15 mouse cellular contexts compared by ENCODE assay signal in genomic region chr11:80312049-80312448, GRCm38 (mm10). TPM values are rescaled to one million over a fixed set of nuclear protein-coding genes. Genes with fewer than 3 reads are reported as not detected.
DNase-seq lines count a peak whose midpoint lies in the region; ATAC-seq lines count a peak whose summit lies in the region.
"Had no signal": no experiment of that assay in that cellular context is flagged by ENCODE, and none has a peak within 500 bp of the region (broad histone marks: within the 10 kb centered on the region; RNA-seq: fewer than 3 reads in every experiment).

No protein-coding gene starts in this region.

- H3K27me3 ChIP-seq in hindbrain, embryonic 11.5 days (ENCODE audit: control insufficient read depth, insufficient read depth, low read length), result no peaks in the 10 kb centered on the region
- no peaks in the 10 kb centered on the region for H3K27me3 ChIP-seq in hindbrain, embryonic 16.5 days (replicated peaks; ENCODE audit: control insufficient read depth, insufficient read depth, low read length)
- no peaks in the 10 kb centered on the region for H3K27me3 ChIP-seq in forebrain, embryonic 16.5 days (replicated peaks; ENCODE audit: control insufficient read depth, insufficient read depth, low read length)
- no peaks in the 10 kb centered on the region for H3K27me3 ChIP-seq in midbrain, embryonic 14.5 days (ENCODE audit: control insufficient read depth, insufficient read depth, low read length)

- peaks cover 23% of the 10 kb centered on the region for H3K4me1 ChIP-seq in hindbrain, embryonic 11.5 days (replicated peaks; ENCODE audit: control insufficient read depth, insufficient read depth, low read length)
- H3K4me1 ChIP-seq in hindbrain, embryonic 16.5 days (ENCODE audit: control insufficient read depth, insufficient read depth, low read depth, low read length), result peaks cover 20% of the 10 kb centered on the region
- H3K4me1 ChIP-seq in forebrain, embryonic 16.5 days (replicated peaks; ENCODE audit: control insufficient read depth, insufficient read depth, low read length), result peaks cover 38% of the 10 kb centered on the region
- peaks cover 51% of the 10 kb centered on the region for H3K4me1 ChIP-seq in midbrain, embryonic 14.5 days (ENCODE audit: control insufficient read depth, insufficient read depth, low read length)

- ATAC-seq in hindbrain, embryonic 11.5 days (ENCODE audit: low FRiP score), result peak; percentile 76
- ATAC-seq in hindbrain, embryonic 16.5 days, result no peak
- ATAC-seq in forebrain, embryonic 16.5 days, result no peak
- ATAC-seq in midbrain, embryonic 14.5 days (ENCODE audit: low FRiP score, low TSS enrichment), result no peak
- no peak for ATAC-seq in inflammation-experienced regulatory T-cells, adult 6 months
- ATAC-seq: intestine, postnatal 0 days had no signal

- H3K27ac ChIP-seq in hindbrain, embryonic 11.5 days (ENCODE audit: low read depth, low read length), result peak overlapping the region; percentile 93
- H3K27ac ChIP-seq in hindbrain, embryonic 16.5 days (ENCODE audit: low read depth, low read length), result no peak overlapping the region
- peak overlapping the region; percentile 58 for H3K27ac ChIP-seq in forebrain, embryonic 16.5 days (ENCODE audit: low read length)
- peak overlapping the region; percentile 75 for H3K27ac ChIP-seq in midbrain, embryonic 14.5 days (replicated peaks; ENCODE audit: low read depth, low read length)

- H3K4me2 ChIP-seq in hindbrain, embryonic 11.5 days (replicated peaks; ENCODE audit: low read depth, low read length), result no peak overlapping the region
- H3K4me2 ChIP-seq in hindbrain, embryonic 16.5 days (ENCODE audit: low read length), result no peak overlapping the region
- no peak overlapping the region for H3K4me2 ChIP-seq in forebrain, embryonic 16.5 days (ENCODE audit: low read length)
- no peak overlapping the region for H3K4me2 ChIP-seq in midbrain, embryonic 14.5 days (ENCODE audit: low read length)

- DNase-seq in hindbrain, embryonic 11.5 days (ENCODE audit: low spot score), result peak; percentile 56
- DNase-seq in midbrain, embryonic 14.5 days, result no peak
- peak; percentile 56 for DNase-seq in retina, embryonic 14.5 days (ENCODE audit: low spot score)
- DNase-seq in layer of hippocampus, adult 8-10 months (ENCODE audit: low spot score in 2 of 2), result no peak
- no peak for DNase-seq in frontal cortex, adult 2 months (ENCODE audit: extremely low spot score in 1 of 2, low spot score in 1 of 2)
- DNase-seq: cerebellum, adult 11 months; heart, adult 11 months; layer of hippocampus, adult 9-11 months; lung, adult 18-20 months; lung, postnatal 4 days; thymus, adult 2 months had no signal

- 20% methylated on average over 2 of the region's 2 CpGs for WGBS in hindbrain, embryonic 11.5 days
- WGBS in hindbrain, embryonic 16.5 days, result 15% methylated on average over 2 of the region's 2 CpGs
- WGBS in forebrain, embryonic 16.5 days, result 16% methylated on average over 2 of the region's 2 CpGs
- 17% methylated on average over 2 of the region's 2 CpGs for WGBS in midbrain, embryonic 14.5 days

- H3K9ac ChIP-seq in hindbrain, embryonic 11.5 days (ENCODE audit: low read depth, low read length), result no peak overlapping the region; the same call in 1 of the 2 replicates
- H3K9ac ChIP-seq in hindbrain, embryonic 16.5 days (ENCODE audit: low read depth, low read length), result no peak overlapping the region
- H3K9ac ChIP-seq in forebrain, embryonic 16.5 days (replicated peaks; ENCODE audit: low read depth, low read length), result no peak overlapping the region
- H3K9ac ChIP-seq in midbrain, embryonic 14.5 days (replicated peaks; ENCODE audit: low read length), result no peak overlapping the region

- no peaks in the 10 kb centered on the region for H3K9me3 ChIP-seq in hindbrain, embryonic 11.5 days (ENCODE audit: control insufficient read depth, low read length)
- H3K9me3 ChIP-seq in hindbrain, embryonic 16.5 days (ENCODE audit: control insufficient read depth, low read length), result no peaks in the 10 kb centered on the region
- no peaks in the 10 kb centered on the region for H3K9me3 ChIP-seq in forebrain, embryonic 16.5 days (ENCODE audit: control insufficient read depth, low read length)
- H3K9me3 ChIP-seq in midbrain, embryonic 14.5 days (ENCODE audit: control insufficient read depth, low read length), result no peaks in the 10 kb centered on the region

- H3K4me3 ChIP-seq in hindbrain, embryonic 11.5 days (ENCODE audit: low read depth, low read length), result no peak overlapping the region
- no peak overlapping the region for H3K4me3 ChIP-seq in hindbrain, embryonic 16.5 days (ENCODE audit: low read length)
- H3K4me3 ChIP-seq in forebrain, embryonic 16.5 days (replicated peaks; ENCODE audit: low read length), result no peak overlapping the region
- no peak overlapping the region for H3K4me3 ChIP-seq in midbrain, embryonic 14.5 days (replicated peaks; ENCODE audit: low read depth, low read length)

- no peaks in the 10 kb centered on the region for H3K36me3 ChIP-seq in hindbrain, embryonic 11.5 days (ENCODE audit: control insufficient read depth, insufficient read depth, low read length)
- no peaks in the 10 kb centered on the region for H3K36me3 ChIP-seq in hindbrain, embryonic 16.5 days (ENCODE audit: control insufficient read depth, insufficient read depth, low read length)
- H3K36me3 ChIP-seq in forebrain, embryonic 16.5 days (ENCODE audit: control insufficient read depth, insufficient read depth), result no peaks in the 10 kb centered on the region
- no peaks in the 10 kb centered on the region for H3K36me3 ChIP-seq in midbrain, embryonic 14.5 days (ENCODE audit: control insufficient read depth, insufficient read depth, low read length)

RNA-seq across cellular contexts. Expression of gene Rhbdl3, which starts 11.3 kb away (rescaled TPM):
- polyA plus RNA-seq in hindbrain, embryonic 11.5 days (2014; fragmentation: Nextera tagmentation; extraction: Ambion mirVana), result 13.4 and 16.4 TPM in 2 replicates
- 4.2 and 4.7 TPM in 2 replicates for polyA plus RNA-seq in hindbrain, embryonic 16.5 days (2015; fragmentation: Nextera tagmentation; extraction: Ambion mirVana)
- polyA plus RNA-seq in forebrain, embryonic 16.5 days (2015; fragmentation: Nextera tagmentation; extraction: Ambion mirVana), result 12.2 and 13.5 TPM in 2 replicates
- polyA plus RNA-seq in midbrain, embryonic 14.5 days (2014; fragmentation: Nextera tagmentation; extraction: Ambion mirVana), result 7.3 and 12.2 TPM in 2 replicates
- under 1 TPM; 0.40 to 0.78 (median 0.44) TPM for polyA plus RNA-seq in inflammation-experienced regulatory T-cells, adult 6 months (2017; shearing (Covaris generic))
- total RNA-seq in layer of hippocampus, adult 8-10 months (2022), result 10 to 100 TPM; 26.0 to 29.6 (median 28.2) TPM
- 12.3 and 14.3 TPM in 2 replicates for polyA plus RNA-seq in frontal cortex, adult 2 months (2012; rRNA removed)

Comparison
In these comparisons a context has a peak if more than half of its experiments do, and no peak if none do; other contexts are left out.
1. DNase-seq: peak in hindbrain, embryonic 11.5 days (single experiment) and retina, embryonic 14.5 days (single experiment); none in midbrain, embryonic 14.5 days (single experiment), layer of hippocampus, adult 8-10 months (0 of 2) and frontal cortex, adult 2 months (0 of 2).